Mouse (Mus musculus): ENCODE measurements at regions not wholly inside any gene's neighbourhood (a gene's known extent, or its start where the extent isn't known, plus 50 kb on each side); places are given as distances from the start of the nearest gene placed in this dataset.

GRCm38 (mm10) chr10:108061813-108062435 lies 100.1 kb upstream of the Ppp1r12a start:
- no peak overlapping the region for H3K9ac ChIP-seq (ENCODE audit: control insufficient read depth, low read depth, low read length, poor library complexity, severe bottlenecking)
- H3K9me3 ChIP-seq (replicated peaks; ENCODE audit: insufficient read depth, low read length), result no peaks in the 10 kb centered on the region
- H3K36me3 ChIP-seq (ENCODE audit: control insufficient read depth in 1 of 2, insufficient read depth in 2 of 2, low read length in 2 of 2), result no peaks in the 10 kb centered on the region
- no peaks in the 10 kb centered on the region for H3K27me3 ChIP-seq (ENCODE audit: control insufficient read depth in 1 of 2, insufficient read depth in 2 of 2, low read length in 2 of 2)
- no peaks in the 10 kb centered on the region for H3K4me1 ChIP-seq (ENCODE audit: control insufficient read depth in 1 of 2, insufficient read depth in 2 of 2, low read length in 2 of 2)
- H3K4me3 ChIP-seq (ENCODE audit: control insufficient read depth in 1 of 2, insufficient read depth in 1 of 2, low read depth in 2 of 2, low read length in 2 of 2), result no peak overlapping the region
- TF ChIP-seq ETS1 (IDR thresholded peaks at IDR 0.05; ENCODE audit: low read depth, low read length), result no peak
- no peak for DNase-seq (ENCODE audit: low read depth, low spot score)
- no peak overlapping the region for H3K27ac ChIP-seq (ENCODE audit: control insufficient read depth, low read depth, low read length)
- no peaks in the 10 kb centered on the region for H3K79me2 ChIP-seq (ENCODE audit: control insufficient read depth, insufficient read depth, low read length, poor library complexity)

DNA sequence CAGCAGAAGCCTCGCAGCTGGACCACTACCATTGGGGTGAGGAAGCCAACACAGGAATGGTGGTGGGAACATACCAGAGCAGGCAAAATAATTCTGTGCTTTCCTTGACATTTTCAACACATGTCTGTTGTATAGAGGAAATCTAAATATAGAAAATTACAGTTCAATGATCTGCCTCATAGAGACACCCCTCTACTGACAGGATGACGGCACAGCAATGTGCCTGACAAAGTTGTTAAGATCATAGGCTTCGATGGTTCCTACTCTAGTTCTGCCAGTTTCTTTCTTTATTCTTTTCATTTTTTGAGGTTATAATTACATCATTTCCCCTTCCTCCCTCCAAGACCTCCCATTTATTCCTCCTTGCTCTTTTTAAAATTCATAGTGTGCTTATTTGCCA lies 101.4 kb upstream of the Ppp1r12a start:
- Histone ChIP-seq H3K79me2 (ENCODE audit: control insufficient read depth, insufficient read depth, low read length, poor library complexity) (no peaks in the 10 kb centered on the region), H3K9me3 (replicated peaks; ENCODE audit: insufficient read depth, low read length) (no peaks in the 10 kb centered on the region), H3K4me3 (ENCODE audit: control insufficient read depth in 1 of 2, insufficient read depth in 1 of 2, low read depth in 2 of 2, low read length in 2 of 2) (no peak overlapping the region), H3K4me1 (ENCODE audit: control insufficient read depth in 1 of 2, insufficient read depth in 2 of 2, low read length in 2 of 2) (no peaks in the 10 kb centered on the region), H3K9ac (ENCODE audit: control insufficient read depth, low read depth, low read length, poor library complexity, severe bottlenecking) (no peak overlapping the region), H3K27me3 (ENCODE audit: control insufficient read depth in 1 of 2, insufficient read depth in 2 of 2, low read length in 2 of 2) (no peaks in the 10 kb centered on the region), H3K27ac (ENCODE audit: control insufficient read depth, low read depth, low read length) (no peak overlapping the region), H3K36me3 (ENCODE audit: control insufficient read depth in 1 of 2, insufficient read depth in 2 of 2, low read length in 2 of 2) (no peaks in the 10 kb centered on the region)
- no peak for DNase-seq (ENCODE audit: low read depth, low spot score)
- no peak for TF ChIP-seq ZMIZ1 (IDR thresholded peaks at IDR 0.05; ENCODE audit: low read depth, low read length)
- no peak for TF ChIP-seq USF1 (IDR thresholded peaks at IDR 0.05; ENCODE audit: low read depth, low read length)
- TF ChIP-seq SMC3 (IDR thresholded peaks at IDR 0.05; ENCODE audit: low read depth, low read length), result no peak
- no peak for TF ChIP-seq RCOR1 (IDR thresholded peaks at IDR 0.05; ENCODE audit: low read depth, low read length)
- no peak for TF ChIP-seq RAD21 (IDR thresholded peaks at IDR 0.05; ENCODE audit: low read depth, low read length)

DNA sequence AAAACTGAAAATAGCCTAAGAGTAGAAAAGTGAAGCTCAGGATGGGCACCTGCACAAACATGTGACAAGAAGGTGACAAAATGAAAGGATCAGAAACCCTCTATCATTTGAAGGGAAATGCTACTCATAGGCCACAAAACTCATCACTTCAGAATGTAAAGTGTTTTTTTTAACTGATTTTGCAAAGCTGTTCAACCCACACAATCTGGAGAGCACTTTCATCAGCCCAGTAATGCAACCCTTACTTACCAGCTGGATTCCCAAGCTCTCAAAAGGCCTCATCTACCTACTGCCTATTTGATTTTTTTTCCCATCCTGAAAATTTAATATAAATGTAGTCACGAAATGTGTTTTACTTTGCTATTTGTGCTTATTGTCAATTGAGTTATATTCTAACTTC lies 110.4 kb upstream of the Ppp1r12a start:
- H3K9ac ChIP-seq (ENCODE audit: control insufficient read depth, low read depth, low read length, poor library complexity, severe bottlenecking), result no peak overlapping the region
- no peaks in the 10 kb centered on the region for H3K36me3 ChIP-seq (ENCODE audit: control insufficient read depth in 1 of 2, insufficient read depth in 2 of 2, low read length in 2 of 2)
- TF ChIP-seq E2F4 (IDR thresholded peaks at IDR 0.05; ENCODE audit: borderline replicate concordance, low read depth, low read length) (no peak), HCFC1 (IDR thresholded peaks at IDR 0.05; ENCODE audit: low read depth, low read length) (no peak), EP300 (IDR thresholded peaks at IDR 0.05; ENCODE audit: low read depth in 1 of 2, low read length in 2 of 2) (no peak), ZKSCAN1 (IDR thresholded peaks at IDR 0.05; ENCODE audit: low read depth, low read length) (no peak), NELFE (IDR thresholded peaks at IDR 0.05; ENCODE audit: low read depth, low read length) (no peak), ZMIZ1 (IDR thresholded peaks at IDR 0.05; ENCODE audit: low read depth, low read length) (no peak), POLR2A (IDR thresholded peaks at IDR 0.05; ENCODE audit: control insufficient read depth in 1 of 2, insufficient read depth in 1 of 2, low read depth in 1 of 2, low read length in 2 of 2, poor library complexity in 1 of 2) (no peak), RAD21 (IDR thresholded peaks at IDR 0.05; ENCODE audit: low read depth, low read length) (no peak), USF2 (IDR thresholded peaks at IDR 0.05; ENCODE audit: borderline replicate concordance in 1 of 2, insufficient read depth in 1 of 2, low read depth in 1 of 2, low read length in 2 of 2) (no peak), GATA1 (IDR thresholded peaks at IDR 0.05; ENCODE audit: low read depth, low read length) (no peak), BHLHE40 (IDR thresholded peaks at IDR 0.05; ENCODE audit: borderline replicate concordance, low read depth, low read length) (no peak), ELF1 (IDR thresholded peaks at IDR 0.05; ENCODE audit: low read depth, low read length) (no peak), CHD1 (IDR thresholded peaks at IDR 0.05; ENCODE audit: low read depth, low read length) (no peak)
- no peaks in the 10 kb centered on the region for H3K4me1 ChIP-seq (ENCODE audit: control insufficient read depth in 1 of 2, insufficient read depth in 2 of 2, low read length in 2 of 2)
- no peak overlapping the region for H3K27ac ChIP-seq (ENCODE audit: control insufficient read depth, low read depth, low read length)
- no peaks in the 10 kb centered on the region for H3K9me3 ChIP-seq (replicated peaks; ENCODE audit: insufficient read depth, low read length)
- H3K27me3 ChIP-seq (ENCODE audit: control insufficient read depth in 1 of 2, insufficient read depth in 2 of 2, low read length in 2 of 2), result no peaks in the 10 kb centered on the region; a peak in 1 of 4 replicates
- H3K79me2 ChIP-seq (ENCODE audit: control insufficient read depth, insufficient read depth, low read length, poor library complexity), result no peaks in the 10 kb centered on the region
- H3K4me3 ChIP-seq (ENCODE audit: control insufficient read depth in 1 of 2, insufficient read depth in 1 of 2, low read depth in 2 of 2, low read length in 2 of 2), result no peak overlapping the region
- DNase-seq (ENCODE audit: low read depth, low spot score), result no peak

Measured in MEL (cell line).